10 mouse cellular contexts compared by ENCODE assay signal in the genomic region with DNA sequence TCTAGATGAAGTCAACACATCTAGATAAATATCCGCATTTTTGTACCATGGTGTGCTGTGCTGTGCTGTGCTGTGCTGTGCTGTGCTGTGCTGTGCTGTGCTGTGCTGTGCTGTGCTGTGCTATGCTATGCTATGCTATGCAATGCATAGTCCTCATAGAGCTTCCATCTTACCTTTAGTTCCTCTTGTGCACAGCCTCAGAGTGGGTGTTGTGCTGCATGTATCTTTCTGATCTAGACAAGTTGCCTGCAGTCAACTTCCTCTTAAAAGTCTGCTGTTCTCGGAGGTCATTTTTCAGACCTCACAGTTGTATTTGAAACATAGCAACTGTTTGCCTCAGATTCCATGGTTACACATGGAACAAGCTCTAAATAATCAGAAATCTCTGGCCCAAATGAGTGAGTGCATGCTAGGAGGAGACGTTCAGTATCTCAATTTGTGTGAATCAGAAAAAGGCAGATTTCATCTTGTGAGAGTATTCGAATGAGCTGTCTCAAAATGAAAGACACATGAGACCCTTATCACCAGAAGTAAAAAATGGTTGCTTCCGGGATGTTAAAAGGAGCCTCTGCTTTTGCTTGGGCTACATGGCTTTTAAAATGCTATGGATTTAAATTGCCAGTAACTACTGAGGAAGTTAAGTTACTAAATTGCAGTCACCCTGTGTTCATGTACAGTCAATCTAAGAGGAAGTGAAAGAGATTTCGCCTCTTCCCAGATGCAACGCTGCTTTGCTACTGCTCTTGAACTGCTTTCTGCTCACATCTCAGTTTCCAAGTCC.
DNase-seq lines count a peak whose midpoint lies in the region; ATAC-seq lines count a peak whose summit lies in the region.
"Had no signal": no experiment of that assay in that cellular context is flagged by ENCODE, and none has a peak within 500 bp of the region (broad histone marks: within the 10 kb centered on the region; RNA-seq: fewer than 3 reads in every experiment).

No protein-coding gene starts in this region.

- no peaks in the 10 kb centered on the region for H3K27me3 ChIP-seq in heart, embryonic 16.5 days (ENCODE audit: control insufficient read depth, insufficient read depth, low read length)
- H3K27me3 ChIP-seq in heart, embryonic 10.5 days (ENCODE audit: insufficient read depth, poor library complexity, severe bottlenecking), result no peaks in the 10 kb centered on the region
- no peaks in the 10 kb centered on the region for H3K27me3 ChIP-seq in liver, embryonic 16.5 days (ENCODE audit: control insufficient read depth, insufficient read depth, low read depth, low read length)
- H3K27me3 ChIP-seq in midbrain, embryonic 11.5 days (ENCODE audit: control insufficient read depth, insufficient read depth, low read length), result no peaks in the 10 kb centered on the region
- no peaks in the 10 kb centered on the region for H3K27me3 ChIP-seq in midbrain, embryonic 16.5 days (ENCODE audit: control insufficient read depth, insufficient read depth, low read depth, low read length)
- H3K27me3 ChIP-seq: embryonic facial prominence, embryonic 13.5 days had no signal

- H3K27ac ChIP-seq in heart, embryonic 16.5 days (ENCODE audit: low read length), result peak overlapping the region; percentile 48; the same call in 1 of the 2 replicates
- no peak overlapping the region for H3K27ac ChIP-seq in heart, embryonic 10.5 days
- H3K27ac ChIP-seq in liver, embryonic 16.5 days (ENCODE audit: low read length), result peak overlapping the region; percentile 45; the same call in 1 of the 2 replicates
- H3K27ac ChIP-seq in midbrain, embryonic 11.5 days (ENCODE audit: low read depth, low read length), result no peak overlapping the region
- no peak overlapping the region for H3K27ac ChIP-seq in midbrain, embryonic 16.5 days (ENCODE audit: low read length)
- H3K27ac ChIP-seq: embryonic facial prominence, embryonic 13.5 days had no signal

- H3K4me3 ChIP-seq in heart, embryonic 16.5 days (ENCODE audit: low read length), result no peak overlapping the region
- no peak overlapping the region for H3K4me3 ChIP-seq in heart, embryonic 10.5 days
- H3K4me3 ChIP-seq in liver, embryonic 16.5 days (ENCODE audit: low read depth, low read length), result no peak overlapping the region
- no peak overlapping the region for H3K4me3 ChIP-seq in midbrain, embryonic 11.5 days (ENCODE audit: low read depth, low read length)
- no peak overlapping the region for H3K4me3 ChIP-seq in midbrain, embryonic 16.5 days (ENCODE audit: low read depth, low read length)
- H3K4me3 ChIP-seq: embryonic facial prominence, embryonic 13.5 days had no signal

- H3K4me1 ChIP-seq in heart, embryonic 16.5 days (ENCODE audit: control insufficient read depth, insufficient read depth, low read length), result peaks cover 2% of the 10 kb centered on the region; the same call in 1 of the 2 replicates
- no peaks in the 10 kb centered on the region for H3K4me1 ChIP-seq in heart, embryonic 10.5 days
- H3K4me1 ChIP-seq in liver, embryonic 16.5 days (ENCODE audit: control insufficient read depth, low read depth, low read length), result no peaks in the 10 kb centered on the region
- no peaks in the 10 kb centered on the region for H3K4me1 ChIP-seq in midbrain, embryonic 11.5 days (ENCODE audit: control insufficient read depth, insufficient read depth, low read length)
- H3K4me1 ChIP-seq in midbrain, embryonic 16.5 days (ENCODE audit: control insufficient read depth, insufficient read depth, low read length), result no peaks in the 10 kb centered on the region

- 75% methylated on average over 7 of the region's 7 CpGs for WGBS in heart, embryonic 16.5 days
- WGBS in heart, embryonic 10.5 days, result 80% methylated on average over 7 of the region's 7 CpGs
- WGBS in liver, embryonic 16.5 days (ENCODE audit: insufficient replicate concordance), result 34% methylated on average over 7 of the region's 7 CpGs
- WGBS in midbrain, embryonic 11.5 days, result 94% methylated on average over 7 of the region's 7 CpGs
- WGBS in midbrain, embryonic 16.5 days, result 93% methylated on average over 7 of the region's 7 CpGs

- H3K9ac ChIP-seq in heart, embryonic 16.5 days (ENCODE audit: low read length), result no peak overlapping the region
- no peak overlapping the region for H3K9ac ChIP-seq in liver, embryonic 16.5 days (ENCODE audit: low read depth, low read length)
- H3K9ac ChIP-seq in midbrain, embryonic 11.5 days (ENCODE audit: low read length), result no peak overlapping the region
- H3K9ac ChIP-seq in midbrain, embryonic 16.5 days (ENCODE audit: low read depth, low read length), result no peak overlapping the region
- H3K9ac ChIP-seq: embryonic facial prominence, embryonic 13.5 days had no signal

- DNase-seq in heart, embryonic 10.5 days (ENCODE audit: low spot score), result no peak
- DNase-seq in thymus, postnatal 14 days, result peak; percentile 31
- DNase-seq in thymus, postnatal 36 days, result no peak
- DNase-seq in midbrain, embryonic 11.5 days (ENCODE audit: low spot score, missing footprints), result no peak
- no peak for DNase-seq in right cerebral cortex, postnatal 10 days (ENCODE audit: low spot score in 2 of 2)
- DNase-seq: kidney, adult 18-20 months had no signal

- no peak for ATAC-seq in heart, embryonic 16.5 days (replicated peaks; ENCODE audit: extremely low read depth, insufficient read depth, low FRiP score)
- ATAC-seq in liver, embryonic 16.5 days (ENCODE audit: low read depth), result no peak
- no peak for ATAC-seq in midbrain, embryonic 11.5 days (ENCODE audit: low FRiP score)
- no peak for ATAC-seq in midbrain, embryonic 16.5 days

- H3K36me3 ChIP-seq in heart, embryonic 16.5 days (ENCODE audit: control insufficient read depth, insufficient read depth), result peaks cover 38% of the 10 kb centered on the region
- peaks cover 55% of the 10 kb centered on the region for H3K36me3 ChIP-seq in heart, embryonic 10.5 days
- H3K36me3 ChIP-seq in liver, embryonic 16.5 days (ENCODE audit: control insufficient read depth, insufficient read depth), result peaks cover 20% of the 10 kb centered on the region
- H3K36me3 ChIP-seq in midbrain, embryonic 11.5 days (ENCODE audit: control insufficient read depth, insufficient read depth, low read length), result no peaks in the 10 kb centered on the region
- H3K36me3 ChIP-seq in midbrain, embryonic 16.5 days (ENCODE audit: control insufficient read depth, insufficient read depth, low read length), result no peaks in the 10 kb centered on the region

- no peaks in the 10 kb centered on the region for H3K9me3 ChIP-seq in heart, embryonic 16.5 days (replicated peaks; ENCODE audit: control insufficient read depth, low read length)
- H3K9me3 ChIP-seq in heart, embryonic 10.5 days, result no peaks in the 10 kb centered on the region
- no peaks in the 10 kb centered on the region for H3K9me3 ChIP-seq in liver, embryonic 16.5 days (replicated peaks; ENCODE audit: control insufficient read depth, low read length)
- H3K9me3 ChIP-seq in midbrain, embryonic 11.5 days (ENCODE audit: control insufficient read depth, low read length), result no peaks in the 10 kb centered on the region
- H3K9me3 ChIP-seq in midbrain, embryonic 16.5 days (replicated peaks; ENCODE audit: control insufficient read depth, low read length, poor library complexity, severe bottlenecking), result no peaks in the 10 kb centered on the region
- H3K9me3 ChIP-seq: embryonic facial prominence, embryonic 13.5 days had no signal

- no peak overlapping the region for H3K4me2 ChIP-seq in heart, embryonic 16.5 days (ENCODE audit: low read depth, low read length)
- peak overlapping the region; percentile 23; the same call in 1 of the 2 replicates for H3K4me2 ChIP-seq in liver, embryonic 16.5 days (ENCODE audit: low read depth, low read length)
- no peak overlapping the region for H3K4me2 ChIP-seq in midbrain, embryonic 11.5 days
- no peak overlapping the region for H3K4me2 ChIP-seq in midbrain, embryonic 16.5 days (ENCODE audit: low read length)
- H3K4me2 ChIP-seq: embryonic facial prominence, embryonic 13.5 days had no signal

Comparison
In these comparisons a context has a peak if more than half of its experiments do, and no peak if none do; other contexts are left out.
1. H3K27ac ChIP-seq: peak in heart, embryonic 16.5 days (single experiment) and liver, embryonic 16.5 days (single experiment); none in heart, embryonic 10.5 days (single experiment), midbrain, embryonic 11.5 days (single experiment) and midbrain, embryonic 16.5 days (single experiment).